ENCODE assay signal across 7 mouse cellular contexts in the genomic region with DNA sequence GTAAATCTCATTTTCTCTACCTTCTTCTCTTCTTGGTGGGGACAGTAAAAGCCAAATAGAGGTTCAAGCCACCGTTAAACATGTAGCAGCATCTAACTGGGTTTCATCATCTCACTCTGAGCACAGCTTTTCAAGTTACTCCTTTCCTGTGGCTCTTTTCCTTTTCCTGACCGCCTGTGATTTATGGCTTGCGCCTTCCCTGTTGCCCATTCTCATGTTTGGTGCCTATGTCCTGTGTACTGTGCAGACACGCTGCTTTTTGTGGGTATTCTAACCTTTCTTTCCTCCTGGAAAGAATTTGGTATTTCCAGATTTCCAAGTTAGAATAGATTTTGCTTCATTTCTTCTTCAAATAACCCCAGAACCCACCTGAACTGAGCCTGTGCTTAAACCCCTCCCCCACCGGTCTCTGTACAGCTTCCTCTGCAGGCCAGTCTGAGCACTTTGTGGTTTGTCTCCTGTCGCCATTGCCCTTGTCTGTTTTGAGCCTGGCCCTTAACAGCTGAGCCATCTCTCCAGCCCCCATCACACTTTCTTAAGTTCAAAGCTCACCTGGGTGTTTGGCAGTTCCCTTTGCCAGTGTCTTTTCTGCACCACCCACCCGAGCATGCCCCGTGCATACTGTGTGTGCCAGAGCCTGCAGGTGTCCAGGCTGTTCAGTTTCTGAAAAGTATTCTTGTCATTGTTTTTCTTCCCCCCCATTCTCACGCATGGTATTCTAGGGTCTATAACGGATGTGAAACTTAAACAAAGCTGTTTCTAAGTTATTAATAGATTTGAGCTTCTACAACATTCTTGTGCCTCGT.
DNase-seq lines count a peak whose midpoint lies in the region; ATAC-seq lines count a peak whose summit lies in the region.

No protein-coding gene starts in this region.

- H3K9ac ChIP-seq in intestine, embryonic 16.5 days (ENCODE audit: low read depth, low read length): no peak overlapping the region
- H3K9ac ChIP-seq in intestine, embryonic 15.5 days: no peak overlapping the region
- no peak overlapping the region for H3K9ac ChIP-seq in midbrain, embryonic 15.5 days

- no peaks in the 10 kb centered on the region for H3K27me3 ChIP-seq in intestine, embryonic 16.5 days (replicated peaks; ENCODE audit: control insufficient read depth, insufficient read depth, low read length)
- H3K27me3 ChIP-seq in intestine, embryonic 15.5 days (replicated peaks): no peaks in the 10 kb centered on the region
- H3K27me3 ChIP-seq in midbrain, embryonic 15.5 days (replicated peaks): no peaks in the 10 kb centered on the region

- no peak overlapping the region for H3K4me3 ChIP-seq in intestine, embryonic 16.5 days (ENCODE audit: low read length)
- H3K4me3 ChIP-seq in intestine, embryonic 15.5 days (replicated peaks): no peak overlapping the region
- no peak overlapping the region for H3K4me3 ChIP-seq in midbrain, embryonic 15.5 days

- no peaks in the 10 kb centered on the region for H3K36me3 ChIP-seq in intestine, embryonic 16.5 days (ENCODE audit: control insufficient read depth, insufficient read depth, low read length)
- no peaks in the 10 kb centered on the region for H3K36me3 ChIP-seq in intestine, embryonic 15.5 days
- no peaks in the 10 kb centered on the region for H3K36me3 ChIP-seq in midbrain, embryonic 15.5 days (replicated peaks)

- 54% methylated on average over 11 of the region's 11 CpGs for WGBS in intestine, embryonic 16.5 days
- 53% methylated on average over 11 of the region's 11 CpGs for WGBS in intestine, embryonic 15.5 days
- WGBS in midbrain, embryonic 15.5 days: 80% methylated on average over 11 of the region's 11 CpGs

- no peak overlapping the region for H3K4me2 ChIP-seq in intestine, embryonic 16.5 days (ENCODE audit: low read depth, low read length)
- H3K4me2 ChIP-seq in intestine, embryonic 15.5 days (replicated peaks): no peak overlapping the region
- H3K4me2 ChIP-seq in midbrain, embryonic 15.5 days: no peak overlapping the region

- ATAC-seq in intestine, embryonic 16.5 days: no peak
- no peak for ATAC-seq in intestine, embryonic 15.5 days
- peak; percentile 30; the same call in 1 of the 2 replicates for ATAC-seq in common myeloid progenitor, adult 5-6 weeks (replicated peaks; ENCODE audit: low read depth, poor library complexity, severe bottlenecking)
- ATAC-seq in midbrain, embryonic 15.5 days (replicated peaks): no peak

- H3K9me3 ChIP-seq in intestine, embryonic 16.5 days (ENCODE audit: control insufficient read depth, low read length): no peaks in the 10 kb centered on the region
- H3K9me3 ChIP-seq in intestine, embryonic 15.5 days: no peaks in the 10 kb centered on the region
- H3K9me3 ChIP-seq in midbrain, embryonic 15.5 days: no peaks in the 10 kb centered on the region

- peak; percentile 45 for DNase-seq in kidney, adult 9 months
- no peak for DNase-seq in testis, postnatal 10 days (ENCODE audit: low spot score)
- no peak for DNase-seq in ovary, postnatal 10 days (ENCODE audit: low spot score)

- peaks cover 14% of the 10 kb centered on the region for H3K4me1 ChIP-seq in intestine, embryonic 16.5 days (ENCODE audit: control insufficient read depth, insufficient read depth, low read length)
- H3K4me1 ChIP-seq in intestine, embryonic 15.5 days (replicated peaks): peaks cover 12% of the 10 kb centered on the region; the same call in 1 of the 2 replicates
- H3K4me1 ChIP-seq in midbrain, embryonic 15.5 days: peaks cover 33% of the 10 kb centered on the region

- peak overlapping the region; percentile 8; the same call in 1 of the 2 replicates for H3K27ac ChIP-seq in intestine, embryonic 16.5 days (ENCODE audit: low read length)
- H3K27ac ChIP-seq in intestine, embryonic 15.5 days: no peak overlapping the region
- peak overlapping the region; percentile 88 for H3K27ac ChIP-seq in midbrain, embryonic 15.5 days
